Mouse (Mus musculus) limb, embryonic 11.5 days (tissue): ENCODE measurements at regions not wholly inside any gene's neighbourhood (a gene's known extent, or its start where the extent isn't known, plus 50 kb on each side); places are given as distances from the start of the nearest gene placed in this dataset.

Source experiments
- ATAC-seq: fragments of 200-750 bp; cut with Nextera tagmentation; 2 replicates; pipeline ENCODE4 v1.8.0; 2017; ENCODE audit warnings: low read depth; ENCODE audit not compliant: insufficient number of reproducible peaks, low FRiP score, low TSS enrichment
- DNase-seq: peaks from one replicate; pipeline ENCODE4 v3.0.0-alpha.2; 2015; ENCODE audit warnings: low spot score
- H3K27ac ChIP-seq: fragments of 300-500 bp; sonication (generic); replicated peaks from 2 replicates; pipeline ENCODE4 v1.5.1; 2014; ENCODE audit warnings: low read depth, mild to moderate bottlenecking, low read length
- H3K27me3 ChIP-seq: fragments of 300-500 bp; sonication (generic); 2 replicates; pipeline ENCODE4 v1.6.1; 2014; ENCODE audit warnings: mild to moderate bottlenecking, low read length, mixed read lengths; ENCODE audit not compliant: control insufficient read depth, insufficient read depth
- H3K36me3 ChIP-seq: fragments of 300-500 bp; sonication (generic); 2 replicates; pipeline ENCODE4 v1.6.1; 2014; ENCODE audit warnings: mild to moderate bottlenecking, low read length, moderate library complexity, mixed read lengths; ENCODE audit not compliant: control insufficient read depth, insufficient read depth
- H3K4me1 ChIP-seq: fragments of 300-500 bp; sonication (generic); 2 replicates; pipeline ENCODE4 v1.6.1; 2014; ENCODE audit warnings: low read length, mixed read lengths; ENCODE audit not compliant: control insufficient read depth, insufficient read depth
- H3K4me2 ChIP-seq: fragments of 300-500 bp; sonication (generic); 2 replicates; pipeline ENCODE4 v1.6.1; 2014; ENCODE audit warnings: low read depth, mild to moderate bottlenecking, moderate library complexity; ENCODE audit not compliant: severe bottlenecking
- H3K4me3 ChIP-seq: fragments of 300-500 bp; sonication (generic); 2 replicates; pipeline ENCODE4 v1.5.1; 2014; ENCODE audit warnings: low read depth, low read length
- H3K9ac ChIP-seq: fragments of 300-500 bp; sonication (generic); 2 replicates; pipeline ENCODE4 v1.6.1; 2014; ENCODE audit warnings: mild to moderate bottlenecking, low read length
- H3K9me3 ChIP-seq: fragments of 300-500 bp; sonication (generic); 2 replicates; pipeline ENCODE4 v1.6.1; 2016; ENCODE audit warnings: low read length; ENCODE audit not compliant: control insufficient read depth
- WGBS: fragments of 180-500 bp; shearing (Covaris S2); extraction: QIAGEN DNeasy Blood & Tissue Kit; methylation state at CpG from one replicate; pipeline ENCODE4 v1.1.7; 2014; 5-methylcytosine and 5-hydroxymethylcytosine counted together

DNA sequence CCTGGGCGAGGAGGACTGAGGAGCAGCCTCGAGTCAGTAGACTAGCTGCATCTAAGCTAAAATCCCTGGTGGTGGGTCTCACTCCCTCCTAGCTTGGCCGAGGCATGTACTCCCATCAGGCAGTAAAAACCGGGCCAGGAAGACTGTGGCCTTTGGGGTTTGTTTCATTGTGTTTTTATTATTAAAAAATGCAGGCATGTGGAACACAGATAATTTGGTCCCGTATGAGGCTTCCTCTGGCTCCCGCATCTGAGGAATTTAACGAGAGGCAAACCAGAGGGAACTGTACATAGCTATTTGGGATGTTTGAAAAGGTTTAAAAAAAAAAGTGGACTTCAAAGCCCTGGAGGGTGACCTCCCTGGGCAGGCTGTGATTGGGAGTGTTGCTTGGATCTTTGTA is 69.1 kb upstream of the Tbx5 start:
- H3K4me2 ChIP-seq: no peak overlapping the region
- no peaks in the 10 kb centered on the region for H3K27me3 ChIP-seq
- H3K36me3 ChIP-seq: no peaks in the 10 kb centered on the region
- H3K27ac ChIP-seq: no peak overlapping the region
- DNase-seq (no peak), ATAC-seq (no peak)
- H3K4me1 ChIP-seq: no peaks in the 10 kb centered on the region
- no peaks in the 10 kb centered on the region for H3K9me3 ChIP-seq
- 41% methylated on average over 7 of the region's 7 CpGs for WGBS
- H3K9ac ChIP-seq: no peak overlapping the region
- H3K4me3 ChIP-seq: no peak overlapping the region

DNA sequence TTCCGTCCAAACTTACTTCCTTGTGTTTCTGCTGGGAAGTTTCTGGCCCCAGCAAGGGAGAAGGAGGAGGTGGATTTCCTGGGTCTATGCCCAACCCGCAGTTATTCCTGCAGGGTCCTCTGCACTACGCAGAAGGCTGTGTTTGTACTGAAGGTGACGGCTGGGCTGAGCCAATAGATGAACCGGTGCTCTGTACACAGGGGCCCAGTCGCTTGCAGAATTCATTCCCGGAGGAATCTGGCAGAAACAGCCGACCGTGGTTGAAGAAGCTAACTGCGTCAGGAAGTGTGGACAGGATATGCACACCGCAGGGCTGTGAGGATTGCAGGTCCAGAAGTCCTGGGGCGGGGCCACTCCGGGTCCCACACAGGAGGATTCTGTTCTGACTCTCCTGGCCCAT is 66.1 kb upstream of the Tbx5 start:
- Histone ChIP-seq H3K4me1 (no peaks in the 10 kb centered on the region), H3K27ac (no peak overlapping the region), H3K9me3 (no peaks in the 10 kb centered on the region), H3K9ac (no peak overlapping the region), H3K36me3 (no peaks in the 10 kb centered on the region), H3K4me3 (no peak overlapping the region), H3K4me2 (no peak overlapping the region), H3K27me3 (no peaks in the 10 kb centered on the region)
- DNase-seq: no peak
- WGBS: 45% methylated on average over 13 of the region's 13 CpGs
- ATAC-seq: no peak

DNA sequence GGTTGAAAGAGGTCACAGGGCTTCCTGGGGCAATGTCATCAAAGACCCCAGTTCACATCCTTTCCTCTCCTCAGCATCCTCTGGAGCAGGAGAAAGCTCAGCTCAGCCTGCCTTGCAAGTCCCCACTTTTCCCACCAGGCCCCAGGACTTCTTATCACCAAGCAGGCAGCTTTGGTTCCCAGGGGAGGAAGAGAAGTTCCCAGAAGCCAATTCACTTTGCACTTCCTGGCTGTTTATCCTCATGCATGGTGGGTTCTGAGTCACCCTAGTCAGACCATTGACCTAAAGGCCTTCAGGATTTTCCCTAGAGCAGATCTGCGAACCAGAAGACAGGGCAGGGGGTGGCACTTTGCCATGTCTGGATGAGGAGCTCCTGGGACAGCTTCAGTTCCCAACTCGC is 61.5 kb upstream of the Tbx5 start:
- Histone ChIP-seq H3K27ac (no peak overlapping the region), H3K4me3 (no peak overlapping the region), H3K9me3 (no peaks in the 10 kb centered on the region), H3K4me1 (no peaks in the 10 kb centered on the region), H3K4me2 (no peak overlapping the region), H3K9ac (no peak overlapping the region), H3K27me3 (no peaks in the 10 kb centered on the region), H3K36me3 (no peaks in the 10 kb centered on the region)
- DNase-seq (no peak), ATAC-seq (no peak)
- 75% methylated on average over 2 of the region's 2 CpGs for WGBS

DNA sequence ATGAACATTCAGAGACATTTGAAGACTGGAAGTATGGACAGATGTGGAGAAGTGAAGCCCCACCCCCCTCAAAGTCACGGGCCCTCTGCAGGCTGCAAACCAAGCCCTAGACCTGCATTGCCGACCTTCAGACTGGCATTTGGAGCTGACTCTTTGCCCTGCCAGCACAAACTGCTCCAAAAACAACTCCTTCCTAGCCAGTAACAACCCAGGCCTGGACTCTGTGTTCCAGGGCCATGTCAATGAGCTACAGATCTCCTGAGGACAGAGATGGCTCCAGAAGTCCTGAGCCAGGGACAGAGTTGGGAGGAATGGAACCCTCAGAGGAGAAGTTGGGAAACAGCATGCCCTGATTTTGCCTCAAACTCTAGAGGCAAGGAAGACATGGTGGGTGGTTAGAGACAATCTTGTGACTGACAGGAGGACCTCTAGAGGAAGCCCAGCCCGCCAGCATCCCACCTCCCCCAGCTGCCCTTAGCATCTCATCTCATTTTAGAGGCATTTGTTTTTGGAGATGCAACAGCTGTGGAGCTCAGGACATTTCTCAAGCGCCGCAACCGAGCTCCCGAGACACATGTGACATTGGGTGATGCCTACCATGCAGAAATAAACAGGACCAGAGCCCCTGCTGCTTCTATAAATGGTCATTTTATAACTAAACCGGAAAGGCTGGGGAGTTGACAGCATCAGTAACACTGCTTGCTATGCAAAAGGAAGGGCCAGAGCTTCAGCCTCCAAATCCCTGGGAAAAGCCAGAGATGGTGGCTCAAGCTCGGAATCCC is 56.2 kb upstream of the Tbx5 start:
- no peak overlapping the region for H3K4me3 ChIP-seq
- H3K36me3 ChIP-seq: no peaks in the 10 kb centered on the region
- no peak overlapping the region for H3K4me2 ChIP-seq
- H3K27me3 ChIP-seq: no peaks in the 10 kb centered on the region
- no peak for DNase-seq
- no peak overlapping the region for H3K27ac ChIP-seq
- H3K9me3 ChIP-seq: no peaks in the 10 kb centered on the region
- 64% methylated on average over 9 of the region's 9 CpGs for WGBS
- no peak for ATAC-seq
- 0 out of 2 replicates have a peak, but pooled peaks cover 4% of the 10 kb centered on the region for H3K4me1 ChIP-seq
- H3K9ac ChIP-seq: no peak overlapping the region

DNA sequence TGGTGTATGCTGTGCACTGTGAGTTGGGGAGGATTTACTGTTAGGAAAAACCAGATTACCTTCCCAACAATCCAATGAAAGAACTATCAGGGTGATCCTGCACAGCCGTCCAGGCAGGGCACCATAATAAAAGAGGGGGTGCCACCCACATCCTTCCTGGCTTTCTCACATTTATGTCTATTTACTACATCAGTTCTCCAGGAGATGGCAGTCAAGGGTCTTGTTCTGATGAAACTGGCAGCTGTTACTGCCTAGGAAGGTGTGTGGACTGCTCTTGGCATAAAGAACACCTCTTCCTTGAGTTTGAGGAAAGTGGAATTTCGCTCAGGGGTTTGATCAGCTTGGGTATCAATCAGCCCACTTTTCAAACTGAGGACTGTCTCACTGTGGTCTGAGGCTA is 54.6 kb upstream of the Tbx5 start:
- 0 out of 2 replicates have a peak, but pooled peaks cover 4% of the 10 kb centered on the region for H3K4me1 ChIP-seq
- no peaks in the 10 kb centered on the region for H3K36me3 ChIP-seq
- ATAC-seq (no peak), DNase-seq (no peak)
- no peaks in the 10 kb centered on the region for H3K9me3 ChIP-seq
- H3K4me3 ChIP-seq: no peak overlapping the region
- H3K9ac ChIP-seq: no peak overlapping the region
- 22% methylated on average over 2 of the region's 2 CpGs for WGBS
- no peaks in the 10 kb centered on the region for H3K27me3 ChIP-seq
- H3K27ac ChIP-seq: no peak overlapping the region
- H3K4me2 ChIP-seq: no peak overlapping the region

DNA sequence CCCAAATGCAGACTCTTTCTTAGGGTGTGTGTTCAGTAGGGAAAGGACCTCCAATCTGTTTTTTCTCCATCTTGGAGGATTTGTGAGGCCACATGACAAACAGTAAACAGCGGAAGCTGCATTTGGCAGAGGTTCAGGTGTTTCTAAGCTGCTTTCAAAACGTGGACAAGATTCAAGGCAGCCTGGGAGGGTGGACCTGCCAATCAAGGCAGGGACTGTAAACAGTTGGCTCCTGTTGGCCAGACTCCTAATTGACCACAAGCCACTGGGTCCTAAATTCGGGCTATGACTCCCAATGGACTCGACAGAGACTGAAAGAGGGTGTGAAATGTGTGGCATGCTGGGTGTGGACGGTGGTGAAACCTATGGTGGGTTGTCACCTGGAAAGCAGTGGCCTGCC is 51.1 kb upstream of the Tbx5 start:
- Histone ChIP-seq H3K4me2 (no peak overlapping the region), H3K27me3 (no peaks in the 10 kb centered on the region), H3K9me3 (peaks cover 2% of the 10 kb centered on the region; the same call in 1 of the 2 replicates), H3K36me3 (no peaks in the 10 kb centered on the region), H3K27ac (no peak overlapping the region), H3K9ac (no peak overlapping the region), H3K4me1 (0 out of 2 replicates have a peak, but pooled peaks cover 4% of the 10 kb centered on the region), H3K4me3 (no peak overlapping the region)
- ATAC-seq (no peak), DNase-seq (no peak)
- 47% methylated on average over 5 of the region's 5 CpGs for WGBS
